Mouse (Mus musculus) gastrocnemius, adult 2 months (tissue): ENCODE measurements around the gene Selenoo. TPM values are rescaled to one million over a fixed set of nuclear protein-coding genes. Genes with fewer than 3 reads are reported as not detected.

Source experiments
- DNase-seq: peaks from one replicate; pipeline ENCODE4 v3.0.0; 2022
- H3K27ac ChIP-seq: fragments of 200-600 bp; 2 replicates; pipeline ENCODE4 v1.8.1; 2022; ENCODE audit warnings: mild to moderate bottlenecking
- H3K4me3 ChIP-seq: fragments of 200-600 bp; 2 replicates; pipeline ENCODE4 v1.8.1; 2022; ENCODE audit warnings: mild to moderate bottlenecking, moderate library complexity
- CTCF ChIP-seq: fragments of 200-600 bp; IDR thresholded peaks from 2 replicates; pipeline ENCODE4 v1.8.1; 2022; ENCODE audit warnings: antibody characterized with exemption, mild to moderate bottlenecking, moderate library complexity
- intact Hi-C: fragments of 180-260 bp; cut with DNase I; formaldehyde crosslinking; loops from one replicate; pipeline ENCODE4 v1.15.1; 2025
- total RNA-seq, 2 experiments: library from RNA; stranded (reverse); gene quantifications; 2 replicates each; pipeline ENCODE4 v1.2.3; 2021

Gene Selenoo
- total RNA-seq, 2 experiments from 2014 or later = 13.8 to 15.6 TPM

GRCm38 (mm10) chr15:89138046-89138405, 49.1 kb downstream of the Selenoo start:
- intact Hi-C loops = no loop called here

DNA sequence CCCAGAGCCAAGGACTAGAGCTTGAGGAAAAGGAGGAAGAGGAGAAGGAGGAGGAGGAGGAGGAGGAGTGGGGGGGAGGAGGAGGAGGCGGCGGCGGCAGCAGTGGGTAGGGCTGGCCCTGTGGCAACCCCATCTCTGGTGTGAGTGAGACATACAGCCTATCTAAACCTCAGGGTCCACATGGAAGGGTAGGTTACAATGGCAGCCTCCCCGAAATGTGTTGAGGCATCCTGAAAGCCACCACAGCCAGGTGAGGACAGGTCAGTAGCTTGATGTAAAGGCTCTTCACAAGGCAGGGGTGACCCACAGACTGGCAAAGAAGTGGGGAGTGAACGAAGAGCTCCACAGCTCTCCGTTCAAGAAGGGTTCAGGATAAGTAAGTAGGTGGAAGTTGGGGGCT, 49.6 kb downstream of the Selenoo start:
- DNase-seq = no peak
- Histone ChIP-seq H3K27ac (peak overlapping the region; percentile 99), H3K4me3 (peak overlapping the region; percentile 96)
- no peak for TF ChIP-seq CTCF
- intact Hi-C loops = no loop called here

More at GRCm38 (mm10) chr15:89138046-89138405, 49.1 kb downstream of the Selenoo start:
- DNase-seq = no peak
- H3K4me3 ChIP-seq = peak overlapping the region; percentile 96
- peak overlapping the region; percentile 99 for H3K27ac ChIP-seq
- TF ChIP-seq CTCF = no peak

- H3K27ac ChIP-seq = peak overlapping the region; percentile 99
- peak; percentile 2; the same call in 1 of the 2 replicates for TF ChIP-seq CTCF
- intact Hi-C loops = loop anchor here (5.0 kb wide), 1 partner anchor 57 kb away; the partner anchor contains the start of gene Dennd6b
- H3K4me3 ChIP-seq = peak overlapping the region; percentile 96
- peak; percentile 84 for DNase-seq
Observed at GRCm38 (mm10) chr15:89140048-89140658, 51.3 kb downstream of the Selenoo start.

DNA sequence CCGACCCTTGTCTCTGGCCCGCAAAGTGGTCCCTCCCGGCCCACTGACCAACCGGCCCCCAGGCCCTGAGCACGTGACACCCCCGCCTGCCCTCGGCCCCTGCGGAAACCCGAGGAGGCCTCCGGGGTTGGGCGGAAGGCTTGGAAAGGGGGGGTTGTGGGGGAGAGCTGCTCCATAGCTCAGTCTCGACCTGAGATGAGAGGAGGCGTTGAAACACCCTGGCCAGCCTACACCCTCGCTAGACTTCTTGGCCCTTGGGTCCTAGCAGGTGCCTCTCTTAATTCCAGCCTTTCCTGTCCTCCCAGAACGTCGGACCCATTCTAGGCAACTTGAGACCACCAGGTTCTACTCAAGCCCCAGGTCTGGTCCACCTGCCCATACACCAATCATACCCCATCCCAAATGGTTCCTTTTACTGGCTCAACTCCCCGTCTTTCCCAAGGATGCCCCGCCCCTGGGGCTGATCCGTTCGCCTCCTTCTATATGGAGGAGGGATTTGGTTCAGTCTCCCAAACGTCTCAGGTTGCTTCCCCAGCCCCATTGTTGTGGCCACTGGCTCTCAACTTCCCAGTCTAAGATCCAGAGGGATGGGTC, 51.9 kb downstream of the Selenoo start, which contains the start of gene Mapk12:
Gene Mapk12 (minus strand): TSS at position 45 of the 594 bp plus-strand sequence.
- Histone ChIP-seq H3K27ac (peak within 1 kb of the TSS; percentile 99), H3K4me3 (peak within 1 kb of the TSS; percentile 96)
- peak; percentile 93 for DNase-seq
- intact Hi-C loops = loop anchor here (5.0 kb wide), 1 partner anchor 57 kb away; the partner anchor contains the start of gene Dennd6b
- no peak for TF ChIP-seq CTCF

- peak; percentile 73 for DNase-seq
- intact Hi-C loops = loop anchor here (5.0 kb wide), 1 partner anchor 56 kb away; the partner anchor contains the start of gene Dennd6b
- peak overlapping the region; percentile 96 for H3K4me3 ChIP-seq
- TF ChIP-seq CTCF = no peak
- H3K27ac ChIP-seq = peak overlapping the region; percentile 99
Observed at GRCm38 (mm10) chr15:89141443-89141842, 52.6 kb downstream of the Selenoo start.

DNA sequence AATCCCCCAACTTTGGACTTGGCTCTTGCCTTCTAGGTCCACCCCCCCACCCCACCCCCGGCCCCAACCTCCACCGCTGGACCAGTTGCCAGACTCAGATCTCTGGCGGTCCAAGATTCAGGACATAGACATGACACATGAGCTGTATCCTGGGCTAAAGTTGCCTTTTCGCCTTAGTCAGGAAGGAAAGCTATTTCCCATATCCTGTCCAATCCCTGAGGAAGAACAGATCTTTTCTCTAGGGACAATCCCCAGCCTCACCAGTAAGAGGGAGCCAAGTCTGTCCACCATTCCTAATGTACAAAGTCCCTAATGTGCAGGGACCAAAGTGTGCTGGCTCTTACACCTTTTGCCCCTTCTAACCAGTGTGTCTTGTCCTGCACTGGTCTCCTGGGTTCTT, 53.0 kb downstream of the Selenoo start:
- intact Hi-C loops = loop anchor here (5.0 kb wide), 1 partner anchor 55 kb away; the partner anchor contains the start of gene Dennd6b
- H3K27ac ChIP-seq = peak overlapping the region; percentile 99
- no peak for DNase-seq
- TF ChIP-seq CTCF = no peak
- peak overlapping the region; percentile 18; the same call in 1 of the 2 replicates for H3K4me3 ChIP-seq

DNA sequence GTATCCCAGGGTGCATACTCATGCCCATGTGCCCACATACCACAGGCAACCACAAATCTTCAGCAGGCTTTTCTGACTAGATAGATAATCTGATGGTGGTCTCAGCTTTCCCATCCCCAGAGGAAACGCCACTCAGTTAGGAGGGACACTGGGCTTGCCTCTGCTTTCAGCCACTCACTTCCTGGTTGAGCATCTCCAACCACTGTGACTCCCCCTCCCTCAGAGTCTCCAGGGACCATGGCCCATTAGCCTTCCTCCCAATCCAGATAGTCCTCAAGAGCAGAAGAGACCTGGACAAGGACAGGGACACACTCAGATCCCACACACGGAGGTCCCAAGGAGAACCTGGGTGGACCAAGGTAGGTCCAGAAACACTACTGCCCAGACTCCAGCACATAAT, 54.2 kb downstream of the Selenoo start:
- Histone ChIP-seq H3K4me3 (no peak overlapping the region), H3K27ac (no peak overlapping the region)
- no peak for TF ChIP-seq CTCF
- intact Hi-C loops = loop anchor here (5.0 kb wide), 1 partner anchor 54 kb away; the partner anchor contains the start of gene Dennd6b
- DNase-seq = no peak

DNA sequence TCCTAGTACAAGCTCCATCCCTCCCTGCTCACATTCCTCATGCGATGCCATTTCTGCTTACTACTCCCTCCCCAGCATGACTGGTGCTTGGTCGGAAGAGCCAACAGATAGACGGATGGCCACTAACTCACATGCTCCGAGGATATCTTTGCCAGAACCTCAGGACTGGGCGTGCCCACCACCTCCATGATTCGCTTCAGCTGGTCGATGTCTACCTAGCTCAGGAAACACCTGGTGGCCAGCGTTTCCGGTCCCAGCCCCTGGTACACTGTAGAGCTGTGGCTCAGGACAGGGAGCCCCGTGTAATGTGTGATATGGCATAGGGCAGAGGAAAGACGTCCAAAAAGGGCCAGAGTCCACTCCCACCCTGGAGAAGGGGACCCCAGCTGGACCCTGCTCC, 56.1 kb downstream of the Selenoo start:
- DNase-seq = no peak
- no peak for TF ChIP-seq CTCF
- intact Hi-C loops = loop anchor here (5.0 kb wide), 1 partner anchor 52 kb away; the partner anchor contains the start of gene Dennd6b
- no peak overlapping the region for H3K27ac ChIP-seq
- no peak overlapping the region for H3K4me3 ChIP-seq

DNA sequence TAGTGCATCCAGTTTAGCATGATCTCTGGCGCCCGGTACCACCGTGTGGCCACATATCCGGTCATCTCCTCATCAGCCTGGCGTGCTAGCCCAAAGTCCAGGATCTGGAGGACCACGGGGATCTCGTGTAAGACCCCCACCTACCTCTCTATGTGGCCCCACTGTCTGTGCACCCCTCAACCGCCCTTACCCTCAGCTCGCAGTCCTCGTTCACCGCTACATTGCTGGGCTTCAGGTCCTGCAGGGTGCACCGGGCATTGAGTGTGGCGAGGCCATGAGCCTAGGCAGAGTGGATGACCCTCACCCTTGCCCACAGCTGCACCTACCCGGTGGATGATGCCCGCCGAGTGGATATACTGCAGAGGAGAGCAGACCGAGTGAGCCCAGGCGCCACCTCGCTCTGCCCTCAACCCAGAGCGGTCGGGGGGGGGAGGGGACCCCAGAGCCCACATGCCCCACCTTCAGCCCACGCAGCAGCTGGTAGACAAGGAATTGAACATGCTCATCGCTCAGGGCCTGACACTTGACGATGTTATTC, 57.0 kb downstream of the Selenoo start:
- intact Hi-C loops = no loop called here
- no peak for DNase-seq
- no peak overlapping the region for H3K4me3 ChIP-seq
- H3K27ac ChIP-seq = no peak overlapping the region
- TF ChIP-seq CTCF = no peak

GRCm38 (mm10) chr15:89146537-89146936, 57.7 kb downstream of the Selenoo start:
- intact Hi-C loops = no loop called here
- DNase-seq = no peak
- Histone ChIP-seq H3K4me3 (peak overlapping the region; percentile 33), H3K27ac (no peak overlapping the region)
- no peak for TF ChIP-seq CTCF

GRCm38 (mm10) chr15:89147024-89147423, 58.1 kb downstream of the Selenoo start:
- H3K27ac ChIP-seq = no peak overlapping the region
- peak overlapping the region; percentile 33; the same call in 1 of the 2 replicates for H3K4me3 ChIP-seq
- no peak for DNase-seq
- no peak for TF ChIP-seq CTCF
- intact Hi-C loops = no loop called here

- TF ChIP-seq CTCF = no peak
- Histone ChIP-seq H3K4me3 (no peak overlapping the region), H3K27ac (no peak overlapping the region)
- intact Hi-C loops = no loop called here
- DNase-seq = no peak
Observed at GRCm38 (mm10) chr15:89147456-89147855, 58.6 kb downstream of the Selenoo start.

- no peak for DNase-seq
- TF ChIP-seq CTCF = no peak
- intact Hi-C loops = no loop called here
- H3K4me3 ChIP-seq = no peak overlapping the region
- no peak overlapping the region for H3K27ac ChIP-seq
Observed at GRCm38 (mm10) chr15:89147895-89148294, 59.0 kb downstream of the Selenoo start.
